Mouse (Mus musculus): Measurements from ENCODE around the gene Ddhd1. TPM values are rescaled to one million over a fixed set of nuclear protein-coding genes. Genes with fewer than 3 reads are reported as not detected.
A peak's percentile ranks its signal among the peaks of the same experiment; 100 is the strongest.

Gene Ddhd1
- total RNA-seq, 2 experiments from 2014 or later = 75.8 to 81.0 TPM

- DNase-seq (ENCODE audit: low spot score in 2 of 2) = no peak
Observed at GRCm38 (mm10) chr14:45647175-45647574, 10.8 kb downstream of the Ddhd1 start.

- no peak for DNase-seq (ENCODE audit: low spot score in 2 of 2)
Observed at GRCm38 (mm10) chr14:45644786-45645185, 13.2 kb downstream of the Ddhd1 start.

GRCm38 (mm10) chr14:45644202-45644601 is 13.7 kb downstream of the Ddhd1 start:
- DNase-seq (ENCODE audit: low spot score in 2 of 2) = no peak

- DNase-seq (ENCODE audit: low spot score in 2 of 2) = no peak
Observed at GRCm38 (mm10) chr14:45643461-45643860, 14.5 kb downstream of the Ddhd1 start.

GRCm38 (mm10) chr14:45642795-45643194 is 15.1 kb downstream of the Ddhd1 start:
- DNase-seq (ENCODE audit: low spot score in 2 of 2) = no peak

GRCm38 (mm10) chr14:45642217-45642616 is 15.7 kb downstream of the Ddhd1 start:
- no peak for DNase-seq (ENCODE audit: low spot score in 2 of 2)

- no peak for DNase-seq (ENCODE audit: low spot score in 2 of 2)
Observed at GRCm38 (mm10) chr14:45638717-45639116, 19.2 kb downstream of the Ddhd1 start.

GRCm38 (mm10) chr14:45635496-45635895 is 22.4 kb downstream of the Ddhd1 start:
- no peak for DNase-seq (ENCODE audit: low spot score in 2 of 2)

- DNase-seq (ENCODE audit: low spot score in 2 of 2) = no peak
Observed at GRCm38 (mm10) chr14:45632756-45633537, 25.0 kb downstream of the Ddhd1 start.

- DNase-seq (ENCODE audit: low spot score in 2 of 2) = no peak
Observed at GRCm38 (mm10) chr14:45630544-45630943, 27.4 kb downstream of the Ddhd1 start.

GRCm38 (mm10) chr14:45629938-45630337 is 28.0 kb downstream of the Ddhd1 start:
- no peak for DNase-seq (ENCODE audit: low spot score in 2 of 2)

GRCm38 (mm10) chr14:45618351-45618750 is 39.6 kb downstream of the Ddhd1 start:
- no peak for DNase-seq (ENCODE audit: low spot score in 2 of 2)

- no peak for DNase-seq (ENCODE audit: low spot score in 2 of 2)
Observed at GRCm38 (mm10) chr14:45616526-45616925, 41.4 kb downstream of the Ddhd1 start.

- DNase-seq (ENCODE audit: low spot score in 2 of 2) = no peak
Observed at GRCm38 (mm10) chr14:45615776-45616175, 42.2 kb downstream of the Ddhd1 start.

- DNase-seq (ENCODE audit: low spot score in 2 of 2) = no peak
Observed at GRCm38 (mm10) chr14:45614822-45615221, 43.1 kb downstream of the Ddhd1 start.

GRCm38 (mm10) chr14:45614406-45614805 is 43.5 kb downstream of the Ddhd1 start:
- no peak for DNase-seq (ENCODE audit: low spot score in 2 of 2)

GRCm38 (mm10) chr14:45611654-45612053 is 46.3 kb downstream of the Ddhd1 start:
- no peak for DNase-seq (ENCODE audit: low spot score in 2 of 2)

- no peak for DNase-seq (ENCODE audit: low spot score in 2 of 2)
Observed at GRCm38 (mm10) chr14:45602002-45602401, 55.9 kb downstream of the Ddhd1 start.

GRCm38 (mm10) chr14:45600587-45600986 is 57.4 kb downstream of the Ddhd1 start:
- peak in 1 of 2 experiments; percentile 48 for DNase-seq (ENCODE audit: low spot score in 2 of 2)

- no peak for DNase-seq (ENCODE audit: low spot score in 2 of 2)
Observed at GRCm38 (mm10) chr14:45597855-45598254, 60.1 kb downstream of the Ddhd1 start.

GRCm38 (mm10) chr14:45593261-45593660 is 64.7 kb downstream of the Ddhd1 start:
- DNase-seq (ENCODE audit: low spot score in 2 of 2) = no peak

- no peak for DNase-seq (ENCODE audit: low spot score in 2 of 2)
Observed at GRCm38 (mm10) chr14:45588403-45588802, 69.5 kb downstream of the Ddhd1 start.

GRCm38 (mm10) chr14:45587536-45587935 is 70.4 kb downstream of the Ddhd1 start:
- no peak for DNase-seq (ENCODE audit: low spot score in 2 of 2)

Measured in left cerebral cortex, adult 18-20 months (tissue).